Mouse (Mus musculus): ENCODE data around the gene Ccdc9b. TPM values are rescaled to one million over a fixed set of nuclear protein-coding genes. Genes with fewer than 3 reads are reported as not detected.
A peak's percentile ranks its signal among the peaks of the same experiment; 100 is the strongest.

Ccdc9b gene
- polyA plus RNA-seq, 1 experiment: 0.80 TPM

DNA sequence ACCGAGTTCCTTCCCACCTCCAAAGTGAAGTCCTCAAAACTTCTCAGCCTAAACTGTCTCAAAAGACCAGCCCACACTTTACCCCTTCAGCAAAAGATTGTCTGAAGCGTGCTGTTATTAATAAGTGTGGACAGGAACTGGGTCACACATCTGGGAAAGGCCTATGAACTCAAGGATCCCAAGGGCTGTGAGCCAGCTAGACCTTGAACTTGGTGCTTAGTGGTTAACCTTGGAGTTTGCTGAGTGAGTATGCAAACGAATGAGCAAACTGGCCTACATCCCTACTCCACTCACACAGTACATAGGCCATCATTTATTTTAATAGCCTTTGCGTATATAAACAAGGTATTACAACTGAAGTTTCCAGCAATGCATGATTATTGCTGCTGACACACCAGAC lies 37.0 kb downstream of the Ccdc9b start:
- no peak for TF ChIP-seq POLR2A (IDR thresholded peaks at IDR 0.05; ENCODE audit: control insufficient read depth, low read depth, low read length)
- TF ChIP-seq CTCF (IDR thresholded peaks at IDR 0.05; ENCODE audit: control insufficient read depth, insufficient read depth, insufficient replicate concordance, low read depth, low read length): no peak
- Histone ChIP-seq H3K27ac (ENCODE audit: control insufficient read depth, insufficient read depth, low read depth, low read length) (no peak overlapping the region), H3K36me3 (ENCODE audit: control insufficient read depth, insufficient read depth, low read length) (no peaks in the 10 kb centered on the region), H3K27me3 (ENCODE audit: control insufficient read depth, insufficient read depth, low read length) (no peaks in the 10 kb centered on the region), H3K4me1 (ENCODE audit: control insufficient read depth, insufficient read depth, low read length) (peaks cover 16% of the 10 kb centered on the region), H3K4me3 (ENCODE audit: control insufficient read depth, low read depth, low read length) (no peak overlapping the region)

DNA sequence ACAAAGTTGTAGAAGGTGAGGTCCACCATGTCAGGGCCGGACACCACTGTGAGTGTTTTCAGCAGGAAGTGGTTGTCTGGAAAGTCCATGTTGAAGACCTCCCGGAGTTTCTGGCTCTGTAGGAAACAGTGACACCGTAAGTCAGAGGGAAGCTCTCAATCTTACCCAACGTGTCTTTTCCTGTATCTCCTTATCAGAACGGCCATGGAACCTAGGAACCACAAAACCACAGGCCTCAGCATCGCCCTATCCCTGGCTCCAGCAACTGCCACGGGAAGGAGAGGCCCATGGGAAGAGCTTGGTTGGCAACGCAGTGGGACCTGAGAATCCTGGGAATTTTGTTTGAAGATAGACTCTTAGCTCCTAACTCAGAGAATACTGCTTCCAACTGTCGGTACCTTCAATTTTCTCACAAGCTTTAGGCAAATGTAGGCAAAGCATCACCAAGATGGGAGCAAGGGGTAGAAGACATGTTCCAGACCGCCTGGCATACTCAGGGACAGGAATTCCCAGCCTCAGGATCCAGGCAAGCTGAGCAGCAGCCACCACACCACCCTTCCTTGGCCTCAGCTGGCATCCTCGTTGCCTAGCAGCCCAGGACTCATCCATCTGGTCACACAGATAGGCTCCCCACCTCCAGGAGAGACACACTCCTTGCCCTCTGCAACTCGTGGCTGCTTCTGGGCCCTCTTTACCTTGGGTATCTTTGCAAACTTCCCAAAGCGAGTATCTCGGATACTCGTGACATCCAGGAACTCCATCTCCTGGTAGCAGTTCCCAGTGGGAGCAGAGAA lies 38.6 kb downstream of the Ccdc9b start:
- Histone ChIP-seq H3K27ac (ENCODE audit: control insufficient read depth, insufficient read depth, low read depth, low read length) (no peak overlapping the region), H3K4me1 (ENCODE audit: control insufficient read depth, insufficient read depth, low read length) (peaks cover 13% of the 10 kb centered on the region), H3K27me3 (ENCODE audit: control insufficient read depth, insufficient read depth, low read length) (no peaks in the 10 kb centered on the region), H3K36me3 (ENCODE audit: control insufficient read depth, insufficient read depth, low read length) (no peaks in the 10 kb centered on the region), H3K4me3 (ENCODE audit: control insufficient read depth, low read depth, low read length) (no peak overlapping the region)
- TF ChIP-seq POLR2A (IDR thresholded peaks at IDR 0.05; ENCODE audit: control insufficient read depth, low read depth, low read length): no peak
- no peak for TF ChIP-seq CTCF (IDR thresholded peaks at IDR 0.05; ENCODE audit: control insufficient read depth, insufficient read depth, insufficient replicate concordance, low read depth, low read length)

GRCm38 (mm10) chr2:118716677-118717076 lies 45.8 kb downstream of the Ccdc9b start:
- Histone ChIP-seq H3K27me3 (ENCODE audit: control insufficient read depth, insufficient read depth, low read length) (no peaks in the 10 kb centered on the region), H3K4me1 (ENCODE audit: control insufficient read depth, insufficient read depth, low read length) (peaks cover 7% of the 10 kb centered on the region), H3K36me3 (ENCODE audit: control insufficient read depth, insufficient read depth, low read length) (no peaks in the 10 kb centered on the region), H3K27ac (ENCODE audit: control insufficient read depth, insufficient read depth, low read depth, low read length) (no peak overlapping the region), H3K4me3 (ENCODE audit: control insufficient read depth, low read depth, low read length) (no peak overlapping the region)
- TF ChIP-seq CTCF (IDR thresholded peaks at IDR 0.05; ENCODE audit: control insufficient read depth, insufficient read depth, insufficient replicate concordance, low read depth, low read length): no peak
- no peak for TF ChIP-seq POLR2A (IDR thresholded peaks at IDR 0.05; ENCODE audit: control insufficient read depth, low read depth, low read length)

- Histone ChIP-seq H3K4me3 (ENCODE audit: control insufficient read depth, low read depth, low read length) (no peak overlapping the region), H3K4me1 (ENCODE audit: control insufficient read depth, insufficient read depth, low read length) (peaks cover 20% of the 10 kb centered on the region), H3K36me3 (ENCODE audit: control insufficient read depth, insufficient read depth, low read length) (no peaks in the 10 kb centered on the region), H3K27me3 (ENCODE audit: control insufficient read depth, insufficient read depth, low read length) (no peaks in the 10 kb centered on the region), H3K27ac (ENCODE audit: control insufficient read depth, insufficient read depth, low read depth, low read length) (no peak overlapping the region)
- TF ChIP-seq CTCF (IDR thresholded peaks at IDR 0.05; ENCODE audit: control insufficient read depth, insufficient read depth, insufficient replicate concordance, low read depth, low read length) (no peak), POLR2A (IDR thresholded peaks at IDR 0.05; ENCODE audit: control insufficient read depth, low read depth, low read length) (no peak; the same call in 1 of the 2 replicates)
Measured at GRCm38 (mm10) chr2:118714230-118714629, 48.2 kb downstream of the Ccdc9b start.

DNA sequence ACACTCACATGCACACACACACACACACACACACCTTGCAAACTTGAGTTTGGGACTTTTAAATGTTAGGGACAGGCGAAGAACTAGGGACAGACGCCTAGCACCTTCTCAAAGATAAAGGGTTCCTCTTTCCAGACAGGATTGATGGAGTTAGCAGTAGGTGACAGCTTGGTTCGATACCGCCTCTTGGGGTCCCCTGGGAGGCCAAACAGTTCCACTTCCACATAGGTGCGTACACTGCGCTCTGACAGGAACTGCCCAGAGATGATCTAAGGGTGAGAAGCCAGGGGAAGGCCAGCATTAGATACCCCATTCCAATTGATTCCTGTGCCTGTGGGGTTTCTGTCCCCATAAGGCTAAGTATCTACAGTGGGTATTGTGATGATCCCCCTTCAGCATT lies 48.8 kb downstream of the Ccdc9b start:
- H3K27me3 ChIP-seq (ENCODE audit: control insufficient read depth, insufficient read depth, low read length): no peaks in the 10 kb centered on the region
- no peaks in the 10 kb centered on the region for H3K36me3 ChIP-seq (ENCODE audit: control insufficient read depth, insufficient read depth, low read length)
- H3K4me1 ChIP-seq (ENCODE audit: control insufficient read depth, insufficient read depth, low read length): peaks cover 20% of the 10 kb centered on the region
- no peak overlapping the region for H3K4me3 ChIP-seq (ENCODE audit: control insufficient read depth, low read depth, low read length)
- H3K27ac ChIP-seq (ENCODE audit: control insufficient read depth, insufficient read depth, low read depth, low read length): no peak overlapping the region
- TF ChIP-seq CTCF (IDR thresholded peaks at IDR 0.05; ENCODE audit: control insufficient read depth, insufficient read depth, insufficient replicate concordance, low read depth, low read length): no peak
- TF ChIP-seq POLR2A (IDR thresholded peaks at IDR 0.05; ENCODE audit: control insufficient read depth, low read depth, low read length): no peak

GRCm38 (mm10) chr2:118711038-118711494 lies 51.4 kb downstream of the Ccdc9b start:
- no peak for TF ChIP-seq CTCF (IDR thresholded peaks at IDR 0.05; ENCODE audit: control insufficient read depth, insufficient read depth, insufficient replicate concordance, low read depth, low read length)
- no peaks in the 10 kb centered on the region for H3K36me3 ChIP-seq (ENCODE audit: control insufficient read depth, insufficient read depth, low read length)
- peaks cover 20% of the 10 kb centered on the region for H3K4me1 ChIP-seq (ENCODE audit: control insufficient read depth, insufficient read depth, low read length)
- H3K4me3 ChIP-seq (ENCODE audit: control insufficient read depth, low read depth, low read length): peak overlapping the region; percentile 79
- no peaks in the 10 kb centered on the region for H3K27me3 ChIP-seq (ENCODE audit: control insufficient read depth, insufficient read depth, low read length)
- H3K27ac ChIP-seq (ENCODE audit: control insufficient read depth, insufficient read depth, low read depth, low read length): no peak overlapping the region

- TF ChIP-seq POLR2A (IDR thresholded peaks at IDR 0.05; ENCODE audit: control insufficient read depth, low read depth, low read length) (peak; percentile 27; the same call in 1 of the 2 replicates), CTCF (IDR thresholded peaks at IDR 0.05; ENCODE audit: control insufficient read depth, insufficient read depth, insufficient replicate concordance, low read depth, low read length) (no peak)
- Histone ChIP-seq H3K36me3 (ENCODE audit: control insufficient read depth, insufficient read depth, low read length) (no peaks in the 10 kb centered on the region), H3K27me3 (ENCODE audit: control insufficient read depth, insufficient read depth, low read length) (no peaks in the 10 kb centered on the region), H3K4me3 (ENCODE audit: control insufficient read depth, low read depth, low read length) (peak overlapping the region; percentile 79), H3K27ac (ENCODE audit: control insufficient read depth, insufficient read depth, low read depth, low read length) (no peak overlapping the region), H3K4me1 (ENCODE audit: control insufficient read depth, insufficient read depth, low read length) (peaks cover 23% of the 10 kb centered on the region)
Measured at GRCm38 (mm10) chr2:118709655-118710221, 52.7 kb downstream of the Ccdc9b start.

All from testis, adult 2 months (tissue).